Mouse (Mus musculus) ES-Bruce4 (cell line): ENCODE data around the gene Gpat2.

ENCODE experiments used
- CTCF ChIP-seq: IDR thresholded peaks from one replicate; pipeline ENCODE4 v1.8.1; 2011; ENCODE audit warnings: low read depth, low read length
- EP300 ChIP-seq: IDR thresholded peaks from 2 replicates; pipeline ENCODE4 v1.6.1; 2011; ENCODE audit warnings: low read depth, low read length; ENCODE audit not compliant: insufficient read depth
- POLR2A ChIP-seq: IDR thresholded peaks from one replicate; pipeline ENCODE4 v1.8.1; 2011; ENCODE audit warnings: low read length; ENCODE audit not compliant: insufficient read depth

GRCm38 (mm10) chr2:127418266-127418970, 6.6 kb upstream of the Gpat2 start:
- TF ChIP-seq CTCF = no peak
- no peak for TF ChIP-seq POLR2A
- no peak for TF ChIP-seq EP300
